Mouse (Mus musculus): Measurements from ENCODE around the gene Tmem87b.

GRCm38 (mm10) chr2:128818956-128819643 is 1.2 kb downstream of the Tmem87b start:
- no peak for TF ChIP-seq CTCF (IDR thresholded peaks at IDR 0.05; ENCODE audit: control insufficient read depth, insufficient read depth, insufficient read length)
- no peak for TF ChIP-seq MAX (IDR thresholded peaks at IDR 0.05)
- TF ChIP-seq CEBPB (IDR thresholded peaks at IDR 0.05; ENCODE audit: low read depth), result no peak
- no peak for TF ChIP-seq MYOD1 (IDR thresholded peaks at IDR 0.05; ENCODE audit: control insufficient read depth, insufficient read length, low read depth)
- TF ChIP-seq USF1 (IDR thresholded peaks at IDR 0.05; ENCODE audit: low read depth), result no peak

All from C2C12 (cell line).